Mouse (Mus musculus): ENCODE measurements around the gene Bckdha. TPM values are rescaled to one million over a fixed set of nuclear protein-coding genes. Genes with fewer than 3 reads are reported as not detected.

Gene Bckdha
- polyA plus RNA-seq, 1 experiment: 140 TPM

- Histone ChIP-seq H3K4me1 (ENCODE audit: control insufficient read depth, insufficient read depth, low read length) (no peaks in the 10 kb centered on the region), H3K4me3 (replicated peaks; ENCODE audit: extremely low read depth, low read depth, low read length) (peak within 1 kb of the TSS; percentile 48)
- TF ChIP-seq CTCF (IDR thresholded peaks at IDR 0.05; ENCODE audit: insufficient read depth, low read length) (no peak), POLR2A (IDR thresholded peaks at IDR 0.05; ENCODE audit: borderline replicate concordance, extremely low read depth, low read depth, low read length) (peak; percentile 80; the same call in 1 of the 2 replicates)
- peak; percentile 93 for DNase-seq
- WGBS: under 1% methylated on average over 53 of the region's 53 CpGs
Measured at GRCm38 (mm10) chr7:25618865-25619721, 39.7 kb downstream of the Bckdha start, which contains the start of gene Dmac2. Gene Dmac2 (plus strand): TSS chr7:25619414.

DNA sequence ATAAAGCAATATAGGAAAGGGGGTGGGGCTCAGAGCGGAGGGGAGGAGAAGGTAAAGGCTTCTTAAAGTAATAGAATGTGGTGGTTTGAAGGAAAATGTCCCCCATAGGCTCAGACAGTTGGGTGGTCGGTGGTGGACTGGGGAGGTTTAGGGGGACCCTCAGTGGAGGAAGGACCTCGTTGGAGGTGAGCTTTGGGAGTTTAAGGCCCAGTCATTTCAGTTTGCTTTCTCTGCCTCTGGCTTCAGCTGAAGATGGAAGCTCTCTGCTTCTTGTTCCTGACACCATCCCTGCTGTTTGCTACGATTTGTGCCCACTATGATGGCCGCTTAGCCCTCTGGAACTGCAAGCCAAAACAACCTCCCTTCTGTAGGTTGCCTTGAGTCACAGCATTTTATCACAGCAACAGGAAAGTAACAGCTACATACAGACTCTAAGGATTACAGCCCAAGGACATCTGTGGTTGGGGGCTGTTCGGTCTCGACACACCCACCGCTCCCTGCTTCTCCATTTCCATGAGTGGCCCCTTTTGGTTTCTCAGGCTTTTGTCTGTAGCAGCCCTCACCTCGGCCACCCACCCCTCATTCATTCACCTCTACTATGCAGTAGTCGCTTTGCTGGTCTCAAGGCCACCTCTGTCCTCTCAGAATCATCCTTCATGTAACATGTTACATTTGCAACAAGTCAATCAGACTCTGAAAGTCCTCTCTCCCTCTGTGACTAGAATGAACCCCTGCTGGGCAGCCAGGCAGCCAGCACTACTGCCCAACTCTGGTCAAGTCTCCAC, 41.2 kb downstream of the Bckdha start:
- TF ChIP-seq CTCF (IDR thresholded peaks at IDR 0.05; ENCODE audit: insufficient read depth, low read length) (no peak), POLR2A (IDR thresholded peaks at IDR 0.05; ENCODE audit: borderline replicate concordance, extremely low read depth, low read depth, low read length) (no peak)
- 82% methylated on average over 10 of the region's 10 CpGs for WGBS
- DNase-seq: peak; percentile 1
- no peaks in the 10 kb centered on the region for H3K4me1 ChIP-seq (ENCODE audit: control insufficient read depth, insufficient read depth, low read length)
- H3K4me3 ChIP-seq (replicated peaks; ENCODE audit: extremely low read depth, low read depth, low read length): no peak overlapping the region

- 46% methylated on average over 5 of the region's 5 CpGs for WGBS
Measured at GRCm38 (mm10) chr7:25615706-25616011, 43.1 kb downstream of the Bckdha start, which contains the start of gene Erich4. Gene Erich4 (minus strand): TSS chr7:25615892.

DNA sequence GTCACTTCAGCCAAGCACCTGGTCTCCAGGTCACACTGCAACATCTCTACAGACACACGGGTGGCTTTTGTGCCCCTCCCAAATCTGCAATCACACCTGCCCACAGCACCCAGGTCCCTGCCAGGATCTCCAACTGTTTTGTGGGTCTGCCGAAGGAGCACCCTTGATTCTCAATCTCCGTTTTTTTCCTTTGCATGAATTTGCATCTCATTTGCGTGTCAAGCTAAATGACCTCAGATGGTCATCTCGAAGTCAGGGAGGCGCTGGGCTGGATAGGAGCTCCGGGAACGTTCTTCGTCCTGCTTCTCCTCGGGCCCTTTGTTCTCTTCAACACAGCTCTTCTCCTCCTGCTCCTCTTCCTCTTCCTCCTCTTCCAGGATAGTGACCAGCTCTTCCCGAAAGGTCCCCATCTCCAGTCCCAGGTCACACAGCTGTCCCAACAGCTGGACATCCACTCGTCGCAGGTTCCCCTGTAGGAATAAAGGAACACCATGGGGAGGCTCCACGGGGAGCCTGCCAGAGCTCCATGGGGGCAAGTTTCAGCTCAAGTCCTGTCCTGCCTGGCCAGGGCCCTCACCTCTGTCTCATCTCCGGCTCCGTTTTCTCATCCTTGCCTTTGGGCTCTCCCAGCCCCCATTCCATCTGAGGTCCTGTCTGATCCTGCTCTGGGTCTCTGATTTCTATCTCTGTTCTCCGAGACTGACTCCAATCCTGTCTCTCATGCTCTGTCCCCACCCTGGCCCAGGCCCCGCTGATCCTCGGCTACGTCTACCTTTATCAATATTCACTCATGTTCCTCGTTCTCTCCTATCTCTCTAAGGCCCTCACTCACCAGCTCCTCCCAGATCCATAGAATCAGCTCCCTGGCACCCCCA, 43.7 kb downstream of the Bckdha start:
- no peak for DNase-seq
- TF ChIP-seq CTCF (IDR thresholded peaks at IDR 0.05; ENCODE audit: insufficient read depth, low read length) (no peak), POLR2A (IDR thresholded peaks at IDR 0.05; ENCODE audit: borderline replicate concordance, extremely low read depth, low read depth, low read length) (no peak)
- 70% methylated on average over 21 of the region's 21 CpGs for WGBS
- Histone ChIP-seq H3K4me3 (replicated peaks; ENCODE audit: extremely low read depth, low read depth, low read length) (no peak overlapping the region), H3K4me1 (ENCODE audit: control insufficient read depth, insufficient read depth, low read length) (no peaks in the 10 kb centered on the region)

More at GRCm38 (mm10) chr7:25615706-25616011, 43.1 kb downstream of the Bckdha start, which contains the start of gene Erich4:
- no peak within 1 kb of the TSS for H3K4me3 ChIP-seq (replicated peaks; ENCODE audit: extremely low read depth, low read depth, low read length)
- H3K4me1 ChIP-seq (ENCODE audit: control insufficient read depth, insufficient read depth, low read length): no peaks in the 10 kb centered on the region
- DNase-seq: no peak
- no peak for TF ChIP-seq CTCF (IDR thresholded peaks at IDR 0.05; ENCODE audit: insufficient read depth, low read length)
- no peak for TF ChIP-seq POLR2A (IDR thresholded peaks at IDR 0.05; ENCODE audit: borderline replicate concordance, extremely low read depth, low read depth, low read length)

DNA sequence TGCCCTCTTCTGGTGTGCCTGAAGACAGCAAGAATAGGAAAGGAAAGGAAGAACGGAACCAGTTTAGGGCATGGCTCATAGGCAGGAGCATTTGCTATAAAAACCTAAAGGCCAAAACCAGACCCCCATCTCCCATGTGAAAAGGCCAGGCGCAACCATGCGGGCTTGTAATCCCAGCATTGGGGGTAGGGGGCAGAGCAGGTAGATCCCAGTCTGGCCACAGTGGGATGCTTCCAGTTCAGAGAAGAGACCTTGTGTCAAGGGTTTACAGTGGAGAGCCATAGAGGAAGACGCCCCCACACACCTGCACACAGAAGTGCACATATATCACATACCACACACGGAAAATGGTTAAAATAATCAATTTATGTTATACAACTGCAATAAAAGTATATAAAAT, 44.7 kb downstream of the Bckdha start:
- TF ChIP-seq CTCF (IDR thresholded peaks at IDR 0.05; ENCODE audit: insufficient read depth, low read length): no peak
- no peak for TF ChIP-seq POLR2A (IDR thresholded peaks at IDR 0.05; ENCODE audit: borderline replicate concordance, extremely low read depth, low read depth, low read length)
- no peak for DNase-seq
- Histone ChIP-seq H3K4me3 (replicated peaks; ENCODE audit: extremely low read depth, low read depth, low read length) (no peak overlapping the region), H3K4me1 (ENCODE audit: control insufficient read depth, insufficient read depth, low read length) (no peaks in the 10 kb centered on the region)
- 91% methylated on average over 5 of the region's 5 CpGs for WGBS

- WGBS: 40% methylated on average over 7 of the region's 7 CpGs
- H3K4me3 ChIP-seq (replicated peaks; ENCODE audit: extremely low read depth, low read depth, low read length): no peak overlapping the region
- H3K4me1 ChIP-seq (ENCODE audit: control insufficient read depth, insufficient read depth, low read length): no peaks in the 10 kb centered on the region
- no peak for TF ChIP-seq POLR2A (IDR thresholded peaks at IDR 0.05; ENCODE audit: borderline replicate concordance, extremely low read depth, low read depth, low read length)
- no peak for TF ChIP-seq CTCF (IDR thresholded peaks at IDR 0.05; ENCODE audit: insufficient read depth, low read length)
- no peak for DNase-seq
Measured at GRCm38 (mm10) chr7:25611501-25611900, 47.3 kb downstream of the Bckdha start.

DNA sequence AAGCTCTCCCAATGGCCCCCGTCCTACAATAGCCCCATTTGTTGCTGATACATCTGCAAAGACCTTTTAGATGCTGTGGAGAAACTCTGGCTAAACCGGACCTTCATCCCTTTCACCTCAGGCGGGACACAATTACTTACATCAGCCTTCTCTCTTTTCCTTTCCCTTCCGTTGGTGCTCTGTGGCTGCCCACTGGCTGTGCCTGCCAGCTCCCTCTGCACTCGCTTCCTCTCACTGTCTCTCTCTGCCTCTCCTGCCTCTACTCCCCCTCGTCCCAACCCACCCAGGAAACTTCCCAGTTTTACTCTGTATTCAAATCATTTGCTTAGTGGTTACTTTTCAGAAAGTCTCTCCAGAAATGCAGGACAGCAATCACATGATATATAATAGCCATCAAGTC, 48.7 kb downstream of the Bckdha start:
- no peak for TF ChIP-seq CTCF (IDR thresholded peaks at IDR 0.05; ENCODE audit: insufficient read depth, low read length)
- Histone ChIP-seq H3K4me3 (replicated peaks; ENCODE audit: extremely low read depth, low read depth, low read length) (no peak overlapping the region), H3K4me1 (ENCODE audit: control insufficient read depth, insufficient read depth, low read length) (no peaks in the 10 kb centered on the region; the same call in 1 of the 2 replicates)
- no peak for DNase-seq
- 35% methylated on average over 6 of the region's 6 CpGs for WGBS

- TF ChIP-seq POLR2A (IDR thresholded peaks at IDR 0.05; ENCODE audit: borderline replicate concordance, extremely low read depth, low read depth, low read length) (no peak), CTCF (IDR thresholded peaks at IDR 0.05; ENCODE audit: insufficient read depth, low read length) (no peak)
- Histone ChIP-seq H3K4me1 (ENCODE audit: control insufficient read depth, insufficient read depth, low read length) (no peaks in the 10 kb centered on the region; the same call in 1 of the 2 replicates), H3K4me3 (replicated peaks; ENCODE audit: extremely low read depth, low read depth, low read length) (no peak overlapping the region)
- WGBS: 55% methylated on average over 2 of the region's 2 CpGs
- no peak for DNase-seq
Measured at GRCm38 (mm10) chr7:25607196-25607595, 51.6 kb downstream of the Bckdha start.

- TF ChIP-seq POLR2A (IDR thresholded peaks at IDR 0.05; ENCODE audit: borderline replicate concordance, extremely low read depth, low read depth, low read length): no peak
- no peak for TF ChIP-seq CTCF (IDR thresholded peaks at IDR 0.05; ENCODE audit: insufficient read depth, low read length)
- Histone ChIP-seq H3K4me1 (ENCODE audit: control insufficient read depth, insufficient read depth, low read length) (no peaks in the 10 kb centered on the region; the same call in 1 of the 2 replicates), H3K4me3 (replicated peaks; ENCODE audit: extremely low read depth, low read depth, low read length) (no peak overlapping the region)
- DNase-seq: no peak
- WGBS: 62% methylated on average over 4 of the region's 4 CpGs
Measured at GRCm38 (mm10) chr7:25606625-25607063, 52.1 kb downstream of the Bckdha start.
